Mouse (Mus musculus) frontal cortex, adult (tissue): ENCODE results near the gene Mcoln2.
A peak's percentile ranks its signal among the peaks of the same experiment; 100 is the strongest.

Experiments used
- ATAC-seq: cut with Nextera tagmentation; 2 replicates; pipeline ENCODE4 v1.9.2; 2017; ENCODE audit warnings: mild to moderate bottlenecking, moderate library complexity, mixed read lengths; ENCODE audit not compliant: low TSS enrichment

Gene Mcoln2

GRCm38 (mm10) chr3:146149156-146150057 lies at the start of gene Mcoln2:
Gene Mcoln2 (plus strand): TSS chr3:146149833.
- ATAC-seq = no peak

DNA sequence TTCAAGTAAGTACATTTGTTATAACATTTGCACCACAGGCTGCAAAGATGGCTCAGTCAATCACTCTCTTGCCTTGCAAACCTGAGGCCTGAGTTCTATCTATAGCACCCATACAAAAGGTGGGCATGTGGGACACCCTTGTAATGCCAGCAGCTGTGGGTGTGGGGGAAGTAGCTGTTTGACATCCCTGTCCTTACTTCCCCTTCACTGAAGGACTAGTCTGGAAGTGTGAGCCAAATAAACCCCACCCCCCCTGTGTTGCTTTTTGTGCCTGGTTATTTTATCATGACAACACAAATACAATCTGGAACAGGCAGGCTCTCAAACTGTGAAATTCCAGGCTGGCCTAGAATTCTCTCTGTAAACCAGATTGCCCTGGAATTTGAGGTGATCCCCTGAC lies 49.7 kb upstream of the Mcoln2 start:
- ATAC-seq = no peak

- no peak for ATAC-seq
Observed at GRCm38 (mm10) chr3:146102049-146102448, 47.6 kb upstream of the Mcoln2 start.

- ATAC-seq = peak; percentile 33
Observed at GRCm38 (mm10) chr3:146107116-146107849, 42.4 kb upstream of the Mcoln2 start.

GRCm38 (mm10) chr3:146107921-146108571 lies 41.6 kb upstream of the Mcoln2 start, which contains the start of gene Wdr63:
Gene Wdr63 (minus strand): TSS chr3:146108130.
- peak; percentile 100 for ATAC-seq

- no peak for ATAC-seq
Observed at GRCm38 (mm10) chr3:146108945-146109344, 40.7 kb upstream of the Mcoln2 start.

DNA sequence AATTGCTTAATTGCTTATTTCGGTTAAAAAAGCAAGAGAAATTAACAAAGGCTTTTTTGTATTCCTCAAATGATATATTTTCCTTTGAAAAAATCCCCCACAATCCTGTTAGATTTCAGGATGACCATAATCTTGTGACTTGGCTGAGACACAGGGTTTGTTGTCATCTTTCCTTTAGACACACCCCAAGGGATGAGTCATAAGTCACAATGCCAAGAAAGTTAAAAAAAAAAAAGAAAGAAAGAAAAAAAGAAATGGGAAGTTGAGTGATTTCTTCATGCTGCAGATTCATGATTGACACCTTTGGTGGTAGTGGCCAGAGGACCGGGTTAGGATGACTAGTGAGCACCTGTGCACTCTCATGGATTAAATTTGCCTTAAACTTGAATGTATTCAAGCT lies 39.3 kb upstream of the Mcoln2 start:
- no peak for ATAC-seq

DNA sequence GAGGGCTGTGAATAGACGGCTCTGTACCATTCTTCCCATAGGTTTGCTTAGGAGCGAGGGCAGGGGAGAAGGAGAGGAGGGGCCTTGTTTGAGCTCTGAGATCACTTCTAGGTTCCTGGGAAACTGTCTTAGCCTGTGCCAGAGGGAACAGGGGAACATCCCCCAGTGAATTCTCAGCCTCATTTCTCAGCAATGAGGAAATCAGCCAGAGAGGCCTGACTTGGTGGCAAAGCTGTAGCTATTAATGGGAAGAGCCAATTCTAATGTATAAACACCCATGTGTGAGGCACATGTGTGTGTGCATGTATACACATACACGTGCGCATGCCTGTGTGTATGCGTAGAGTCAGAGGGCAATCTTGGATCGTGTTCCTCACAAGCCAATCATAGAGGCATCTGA lies 38.7 kb upstream of the Mcoln2 start:
- ATAC-seq = no peak

DNA sequence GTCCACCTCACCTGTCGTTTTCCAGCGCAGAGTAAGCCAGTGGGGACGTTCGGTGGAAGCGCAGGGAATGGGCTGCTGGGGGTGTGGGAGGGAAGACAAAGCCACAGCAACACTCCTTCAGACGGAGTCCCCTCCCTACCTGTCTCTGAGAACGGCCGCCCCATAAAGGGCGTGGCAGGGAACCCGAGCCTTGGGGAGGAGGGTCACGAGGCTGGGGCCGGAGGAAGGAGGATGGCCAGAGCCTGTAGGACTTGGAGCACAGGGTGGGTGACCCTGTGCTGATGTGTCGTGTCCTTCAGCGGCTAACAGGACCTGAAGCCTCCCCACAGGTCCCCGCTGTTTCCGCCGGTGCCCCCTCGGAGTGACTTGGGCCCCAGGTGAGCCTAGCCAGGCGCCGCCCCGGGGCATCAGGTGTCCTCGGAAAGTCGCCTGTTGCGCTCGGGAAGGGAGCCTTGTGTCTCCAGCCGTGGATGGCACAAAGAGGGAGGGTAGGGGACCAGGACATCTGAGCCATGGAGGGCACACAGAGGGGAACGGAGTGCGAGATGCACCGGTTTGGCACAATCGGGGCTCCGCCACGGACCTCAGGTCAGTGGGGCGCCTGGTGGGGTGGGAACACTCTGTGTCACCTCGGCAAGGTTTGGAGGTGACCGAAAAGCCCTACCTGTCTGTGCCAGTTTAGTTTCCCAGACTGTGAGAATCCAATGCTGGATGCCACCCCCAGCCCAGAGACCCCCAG lies 32.2 kb upstream of the Mcoln2 start, which contains the start of gene Mcoln3:
TSS of gene Mcoln3 (plus strand) at position 193 of the 739 bp plus-strand sequence.
- no peak for ATAC-seq

GRCm38 (mm10) chr3:146117997-146118457 lies 31.6 kb upstream of the Mcoln2 start:
- no peak for ATAC-seq

GRCm38 (mm10) chr3:146121310-146122124 lies 28.1 kb upstream of the Mcoln2 start:
- no peak for ATAC-seq

GRCm38 (mm10) chr3:146122125-146122420 lies 27.6 kb upstream of the Mcoln2 start:
- no peak for ATAC-seq

GRCm38 (mm10) chr3:146122807-146123463 lies 26.7 kb upstream of the Mcoln2 start:
- no peak for ATAC-seq

GRCm38 (mm10) chr3:146123464-146123825 lies 26.2 kb upstream of the Mcoln2 start:
- no peak for ATAC-seq

DNA sequence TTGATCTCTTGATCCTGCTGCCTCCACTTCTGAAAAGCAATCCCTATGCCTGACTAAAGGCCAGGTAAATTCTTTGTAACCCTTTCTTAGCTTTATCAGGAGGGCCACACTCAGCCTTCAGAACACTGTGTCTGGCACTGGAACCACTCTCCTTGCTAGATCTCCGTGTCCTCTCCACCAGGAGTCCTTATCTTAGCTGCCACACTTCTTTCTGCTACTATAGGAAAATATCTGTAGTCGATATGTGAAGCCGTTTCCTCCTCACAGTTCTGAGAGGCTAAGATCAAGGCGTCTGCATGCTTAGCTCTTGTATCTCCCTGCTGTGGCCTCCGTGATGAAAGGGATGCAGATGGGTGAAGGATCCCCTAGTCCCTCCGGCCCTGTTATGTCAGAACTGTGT lies 22.4 kb upstream of the Mcoln2 start:
- no peak for ATAC-seq

GRCm38 (mm10) chr3:146134834-146135233 lies 14.8 kb upstream of the Mcoln2 start:
- ATAC-seq = no peak

- ATAC-seq = no peak
Observed at GRCm38 (mm10) chr3:146135417-146135816, 14.2 kb upstream of the Mcoln2 start.

GRCm38 (mm10) chr3:146136422-146136821 lies 13.2 kb upstream of the Mcoln2 start:
- ATAC-seq = no peak

GRCm38 (mm10) chr3:146140276-146140675 lies 9.4 kb upstream of the Mcoln2 start:
- ATAC-seq = no peak

GRCm38 (mm10) chr3:146142523-146142922 lies 7.1 kb upstream of the Mcoln2 start:
- no peak for ATAC-seq
